Mouse (Mus musculus): ENCODE measurements around the gene Tmem208. TPM values are rescaled to one million over a fixed set of nuclear protein-coding genes. Genes with fewer than 3 reads are reported as not detected.

Tmem208 gene
- polyA plus RNA-seq (2014; fragmentation: Nextera tagmentation; extraction: Ambion mirVana): 87.6 and 91.4 TPM in 2 replicates

- Histone ChIP-seq H3K36me3 (ENCODE audit: control insufficient read depth, insufficient read depth, low read length) (peaks cover 22% of the 10 kb centered on the region; the same call in 1 of the 2 replicates), H3K9ac (ENCODE audit: low read length) (peak within 1 kb of the TSS; percentile 74), H3K4me3 (ENCODE audit: low read depth, low read length) (peak within 1 kb of the TSS; percentile 77), H3K4me1 (ENCODE audit: control insufficient read depth, insufficient read depth, low read length) (peaks cover 12% of the 10 kb centered on the region), H3K27ac (ENCODE audit: low read depth, low read length) (peak within 1 kb of the TSS; percentile 64), H3K27me3 (ENCODE audit: control insufficient read depth, insufficient read depth, low read length) (no peaks in the 10 kb centered on the region), H3K9me3 (ENCODE audit: control insufficient read depth, low read length) (no peaks in the 10 kb centered on the region), H3K4me2 (peak within 1 kb of the TSS; percentile 78)
- ATAC-seq (ENCODE audit: low FRiP score) (peak; percentile 94), DNase-seq (ENCODE audit: low spot score, missing footprints) (peak; percentile 99)
- under 1% methylated on average over 36 of the region's 36 CpGs for whole genome bisulfite sequencing
These were observed at the start of gene Tmem208, which contains the start of gene Lrrc29 for GRCm38 (mm10) chr8:105326141-105326672. Gene Tmem208, plus strand, starts transcription at chr8:105326354. Gene Lrrc29, minus strand, starts transcription at chr8:105326278.

GRCm38 (mm10) chr8:105278911-105279334 lies 47.2 kb upstream of the Tmem208 start:
- no peak overlapping the region for H3K4me3 ChIP-seq (ENCODE audit: low read depth, low read length)
- H3K27me3 ChIP-seq (ENCODE audit: control insufficient read depth, insufficient read depth, low read length): peaks cover 61% of the 10 kb centered on the region
- peak; percentile 90 for DNase-seq (ENCODE audit: low spot score, missing footprints)
- H3K4me2 ChIP-seq: peak overlapping the region; percentile 10; the same call in 1 of the 2 replicates
- WGBS: 4% methylated on average over 28 of the region's 28 CpGs
- no peaks in the 10 kb centered on the region for H3K9me3 ChIP-seq (ENCODE audit: control insufficient read depth, low read length)
- no peak overlapping the region for H3K27ac ChIP-seq (ENCODE audit: low read depth, low read length)
- H3K36me3 ChIP-seq (ENCODE audit: control insufficient read depth, insufficient read depth, low read length): peaks cover 3% of the 10 kb centered on the region; the same call in 1 of the 2 replicates
- peaks cover 14% of the 10 kb centered on the region for H3K4me1 ChIP-seq (ENCODE audit: control insufficient read depth, insufficient read depth, low read length)
- peak; percentile 5; the same call in 1 of the 2 replicates for ATAC-seq (ENCODE audit: low FRiP score)
- no peak overlapping the region for H3K9ac ChIP-seq (ENCODE audit: low read length)

- ATAC-seq (ENCODE audit: low FRiP score) (no peak), DNase-seq (ENCODE audit: low spot score, missing footprints) (no peak)
- Histone ChIP-seq H3K9me3 (ENCODE audit: control insufficient read depth, low read length) (no peaks in the 10 kb centered on the region), H3K36me3 (ENCODE audit: control insufficient read depth, insufficient read depth, low read length) (peaks cover 3% of the 10 kb centered on the region; the same call in 1 of the 2 replicates), H3K27ac (ENCODE audit: low read depth, low read length) (no peak overlapping the region), H3K9ac (ENCODE audit: low read length) (no peak overlapping the region), H3K4me1 (ENCODE audit: control insufficient read depth, insufficient read depth, low read length) (peaks cover 13% of the 10 kb centered on the region), H3K4me3 (ENCODE audit: low read depth, low read length) (no peak overlapping the region), H3K27me3 (ENCODE audit: control insufficient read depth, insufficient read depth, low read length) (peaks cover 44% of the 10 kb centered on the region), H3K4me2 (no peak overlapping the region)
- WGBS: 72% methylated on average over 3 of the region's 3 CpGs
These were observed 45.6 kb upstream of the Tmem208 start for GRCm38 (mm10) chr8:105280567-105280966.

GRCm38 (mm10) chr8:105281821-105282220 lies 44.3 kb upstream of the Tmem208 start:
- no peak for DNase-seq (ENCODE audit: low spot score, missing footprints)
- no peak overlapping the region for H3K9ac ChIP-seq (ENCODE audit: low read length)
- H3K4me1 ChIP-seq (ENCODE audit: control insufficient read depth, insufficient read depth, low read length): 0 out of 2 replicates have a peak, but pooled peaks cover 7% of the 10 kb centered on the region
- peaks cover 32% of the 10 kb centered on the region for H3K27me3 ChIP-seq (ENCODE audit: control insufficient read depth, insufficient read depth, low read length)
- no peak overlapping the region for H3K27ac ChIP-seq (ENCODE audit: low read depth, low read length)
- H3K4me3 ChIP-seq (ENCODE audit: low read depth, low read length): no peak overlapping the region
- H3K4me2 ChIP-seq: no peak overlapping the region
- 85% methylated on average over 12 of the region's 12 CpGs for WGBS
- peaks cover 3% of the 10 kb centered on the region; the same call in 1 of the 2 replicates for H3K36me3 ChIP-seq (ENCODE audit: control insufficient read depth, insufficient read depth, low read length)
- no peak for ATAC-seq (ENCODE audit: low FRiP score)
- no peaks in the 10 kb centered on the region for H3K9me3 ChIP-seq (ENCODE audit: control insufficient read depth, low read length)

- no peaks in the 10 kb centered on the region for H3K9me3 ChIP-seq (ENCODE audit: control insufficient read depth, low read length)
- 0 out of 2 replicates have a peak, but pooled peaks cover 7% of the 10 kb centered on the region for H3K4me1 ChIP-seq (ENCODE audit: control insufficient read depth, insufficient read depth, low read length)
- peaks cover 3% of the 10 kb centered on the region; the same call in 1 of the 2 replicates for H3K36me3 ChIP-seq (ENCODE audit: control insufficient read depth, insufficient read depth, low read length)
- H3K4me3 ChIP-seq (ENCODE audit: low read depth, low read length): no peak overlapping the region
- no peak overlapping the region for H3K4me2 ChIP-seq
- no peak for DNase-seq (ENCODE audit: low spot score, missing footprints)
- H3K9ac ChIP-seq (ENCODE audit: low read length): no peak overlapping the region
- no peak for ATAC-seq (ENCODE audit: low FRiP score)
- no peak overlapping the region for H3K27ac ChIP-seq (ENCODE audit: low read depth, low read length)
- peaks cover 28% of the 10 kb centered on the region for H3K27me3 ChIP-seq (ENCODE audit: control insufficient read depth, insufficient read depth, low read length)
- WGBS: 91% methylated on average over 4 of the region's 4 CpGs
These were observed 43.9 kb upstream of the Tmem208 start for GRCm38 (mm10) chr8:105282239-105282638.

GRCm38 (mm10) chr8:105283074-105283473 lies 43.1 kb upstream of the Tmem208 start:
- Histone ChIP-seq H3K27ac (ENCODE audit: low read depth, low read length) (no peak overlapping the region), H3K4me1 (ENCODE audit: control insufficient read depth, insufficient read depth, low read length) (peaks cover 10% of the 10 kb centered on the region), H3K4me2 (no peak overlapping the region), H3K4me3 (ENCODE audit: low read depth, low read length) (no peak overlapping the region), H3K36me3 (ENCODE audit: control insufficient read depth, insufficient read depth, low read length) (peaks cover 3% of the 10 kb centered on the region; the same call in 1 of the 2 replicates), H3K27me3 (ENCODE audit: control insufficient read depth, insufficient read depth, low read length) (peaks cover 19% of the 10 kb centered on the region), H3K9ac (ENCODE audit: low read length) (no peak overlapping the region), H3K9me3 (ENCODE audit: control insufficient read depth, low read length) (no peaks in the 10 kb centered on the region)
- ATAC-seq (ENCODE audit: low FRiP score) (peak; percentile 52), DNase-seq (ENCODE audit: low spot score, missing footprints) (peak; percentile 89)
- WGBS: 24% methylated on average over 23 of the region's 23 CpGs

- 44% methylated on average over 12 of the region's 12 CpGs for WGBS
- Histone ChIP-seq H3K4me3 (ENCODE audit: low read depth, low read length) (no peak overlapping the region), H3K9ac (ENCODE audit: low read length) (0 out of 2 replicates have a peak overlapping the region, but pooled peaks have one; percentile 5), H3K4me2 (no peak overlapping the region), H3K27ac (ENCODE audit: low read depth, low read length) (no peak overlapping the region), H3K4me1 (ENCODE audit: control insufficient read depth, insufficient read depth, low read length) (peaks cover 21% of the 10 kb centered on the region), H3K9me3 (ENCODE audit: control insufficient read depth, low read length) (no peaks in the 10 kb centered on the region), H3K36me3 (ENCODE audit: control insufficient read depth, insufficient read depth, low read length) (peaks cover 3% of the 10 kb centered on the region; the same call in 1 of the 2 replicates), H3K27me3 (ENCODE audit: control insufficient read depth, insufficient read depth, low read length) (peaks cover 9% of the 10 kb centered on the region)
- DNase-seq (ENCODE audit: low spot score, missing footprints) (no peak), ATAC-seq (ENCODE audit: low FRiP score) (no peak)
These were observed 40.6 kb upstream of the Tmem208 start for GRCm38 (mm10) chr8:105285514-105285913.

- DNase-seq (ENCODE audit: low spot score, missing footprints): no peak
- Histone ChIP-seq H3K4me1 (ENCODE audit: control insufficient read depth, insufficient read depth, low read length) (peaks cover 22% of the 10 kb centered on the region), H3K9me3 (ENCODE audit: control insufficient read depth, low read length) (no peaks in the 10 kb centered on the region), H3K9ac (ENCODE audit: low read length) (no peak overlapping the region), H3K4me2 (no peak overlapping the region), H3K36me3 (ENCODE audit: control insufficient read depth, insufficient read depth, low read length) (peaks cover 3% of the 10 kb centered on the region; the same call in 1 of the 2 replicates), H3K27me3 (ENCODE audit: control insufficient read depth, insufficient read depth, low read length) (peaks cover 15% of the 10 kb centered on the region), H3K4me3 (ENCODE audit: low read depth, low read length) (no peak overlapping the region), H3K27ac (ENCODE audit: low read depth, low read length) (no peak overlapping the region)
- no peak for ATAC-seq (ENCODE audit: low FRiP score)
- 87% methylated on average over 4 of the region's 4 CpGs for WGBS
These were observed 39.2 kb upstream of the Tmem208 start for GRCm38 (mm10) chr8:105286907-105287306.

- H3K4me1 ChIP-seq (ENCODE audit: control insufficient read depth, insufficient read depth, low read length): peaks cover 22% of the 10 kb centered on the region
- H3K9ac ChIP-seq (ENCODE audit: low read length): peak overlapping the region; percentile 77
- no peak for DNase-seq (ENCODE audit: low spot score, missing footprints)
- peaks cover 15% of the 10 kb centered on the region for H3K27me3 ChIP-seq (ENCODE audit: control insufficient read depth, insufficient read depth, low read length)
- peak overlapping the region; percentile 74 for H3K4me2 ChIP-seq
- WGBS: 86% methylated on average over 5 of the region's 5 CpGs
- H3K27ac ChIP-seq (ENCODE audit: low read depth, low read length): no peak overlapping the region
- no peaks in the 10 kb centered on the region for H3K9me3 ChIP-seq (ENCODE audit: control insufficient read depth, low read length)
- H3K36me3 ChIP-seq (ENCODE audit: control insufficient read depth, insufficient read depth, low read length): no peaks in the 10 kb centered on the region
- no peak for ATAC-seq (ENCODE audit: low FRiP score)
- peak overlapping the region; percentile 40 for H3K4me3 ChIP-seq (ENCODE audit: low read depth, low read length)
These were observed 37.9 kb upstream of the Tmem208 start for GRCm38 (mm10) chr8:105288231-105288630.

Measured in midbrain, embryonic 11.5 days (tissue).